ENCODE assay signal across 8 mouse cellular contexts in the genomic region with DNA sequence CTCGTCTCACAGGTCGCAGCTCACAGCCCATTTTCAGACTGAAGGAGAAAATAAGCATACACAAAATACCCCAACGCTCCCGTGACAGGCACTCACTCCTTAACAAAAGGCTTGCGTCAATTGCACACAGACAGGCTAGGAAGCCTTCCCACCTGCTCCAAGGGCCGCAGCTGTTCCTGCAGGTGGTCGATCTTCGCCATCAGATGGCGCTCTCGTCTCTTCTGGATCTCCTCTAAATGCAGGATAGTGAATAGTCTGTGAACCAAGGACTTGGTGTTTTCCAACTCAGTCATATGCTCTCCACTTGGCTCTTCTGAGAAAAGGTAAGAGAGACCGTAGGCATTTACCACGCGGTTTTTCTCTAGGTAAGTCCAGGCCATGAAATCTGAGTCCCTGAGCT. TPM values are rescaled to one million over a fixed set of nuclear protein-coding genes. Genes with fewer than 3 reads are reported as not detected.
DNase-seq lines count a peak whose midpoint lies in the region; ATAC-seq and TF ChIP-seq lines count a peak whose summit lies in the region.

No protein-coding gene starts in this region.

- no peak overlapping the region for H3K4me2 ChIP-seq in midbrain, embryonic 15.5 days
- H3K4me2 ChIP-seq in stomach, embryonic 15.5 days, result no peak overlapping the region

- TF ChIP-seq POLR2A in testis, adult 2 months (IDR thresholded peaks at IDR 0.05; ENCODE audit: control insufficient read depth, low read depth, low read length), result no peak

- no peaks in the 10 kb centered on the region for H3K36me3 ChIP-seq in testis, adult 2 months (ENCODE audit: control insufficient read depth, insufficient read depth, low read length)
- H3K36me3 ChIP-seq in midbrain, embryonic 15.5 days (replicated peaks), result no peaks in the 10 kb centered on the region
- 0 out of 2 replicates have a peak, but pooled peaks cover 8% of the 10 kb centered on the region for H3K36me3 ChIP-seq in stomach, embryonic 15.5 days

- no peak overlapping the region for H3K27ac ChIP-seq in testis, adult 2 months (ENCODE audit: control insufficient read depth, insufficient read depth, low read depth, low read length)
- no peak overlapping the region for H3K27ac ChIP-seq in midbrain, embryonic 15.5 days
- H3K27ac ChIP-seq in stomach, embryonic 15.5 days, result no peak overlapping the region

- ATAC-seq in midbrain, embryonic 15.5 days (replicated peaks), result peak; percentile 87
- ATAC-seq in stomach, embryonic 15.5 days (ENCODE audit: insufficient read depth, low FRiP score, low read depth), result peak; percentile 56

- WGBS in midbrain, embryonic 15.5 days, result 13% methylated on average over 13 of the region's 13 CpGs
- WGBS in stomach, embryonic 15.5 days, result 16% methylated on average over 13 of the region's 13 CpGs

- peak; percentile 56; the same call in 1 of the 2 replicates for TF ChIP-seq CTCF in testis, adult 2 months (IDR thresholded peaks at IDR 0.05; ENCODE audit: control insufficient read depth, insufficient read depth, insufficient replicate concordance, low read depth, low read length)

- H3K9ac ChIP-seq in midbrain, embryonic 15.5 days, result no peak overlapping the region
- H3K9ac ChIP-seq in stomach, embryonic 15.5 days, result no peak overlapping the region

- H3K4me3 ChIP-seq in testis, adult 2 months (ENCODE audit: control insufficient read depth, low read depth, low read length), result no peak overlapping the region
- H3K4me3 ChIP-seq in midbrain, embryonic 15.5 days, result no peak overlapping the region
- no peak overlapping the region for H3K4me3 ChIP-seq in stomach, embryonic 15.5 days (replicated peaks)

- intact Hi-C loops in left cerebral cortex, postnatal 25 days (cut with DNase I), result loop anchor here (1.0 to 5.0 kb wide), 2 partner anchors 144 to 161 kb away; partner anchors contain the start of gene Sec24b

- H3K9me3 ChIP-seq in midbrain, embryonic 15.5 days, result no peaks in the 10 kb centered on the region
- H3K9me3 ChIP-seq in stomach, embryonic 15.5 days, result no peaks in the 10 kb centered on the region

- DNase-seq in testis, postnatal 14 days (ENCODE audit: low spot score), result no peak
- peak; percentile 53 to 68 for DNase-seq in cerebellum, postnatal 25 days
- peak; percentile 83 to 86 for DNase-seq in frontal cortex, postnatal 36 days (ENCODE audit: low spot score in 2 of 2)
- peak; percentile 72 for DNase-seq in kidney, adult 18-20 months
- peak; percentile 81 to 91 for DNase-seq in left cerebral cortex, postnatal 25 days (ENCODE audit: low spot score in 2 of 2)

- H3K27me3 ChIP-seq in testis, adult 2 months (ENCODE audit: control insufficient read depth, insufficient read depth, low read length), result no peaks in the 10 kb centered on the region
- no peaks in the 10 kb centered on the region for H3K27me3 ChIP-seq in midbrain, embryonic 15.5 days (replicated peaks)
- H3K27me3 ChIP-seq in stomach, embryonic 15.5 days (replicated peaks), result no peaks in the 10 kb centered on the region

- H3K4me1 ChIP-seq in testis, adult 2 months (ENCODE audit: control insufficient read depth, insufficient read depth, low read length), result no peaks in the 10 kb centered on the region
- 0 out of 2 replicates have a peak, but pooled peaks cover 2% of the 10 kb centered on the region for H3K4me1 ChIP-seq in midbrain, embryonic 15.5 days
- H3K4me1 ChIP-seq in stomach, embryonic 15.5 days, result no peaks in the 10 kb centered on the region

RNA-seq across cellular contexts. Expression of gene Casp6, which starts 17.2 kb away (rescaled TPM):
- 15.9 and 17.9 TPM in 2 replicates for polyA plus RNA-seq in testis, adult 2 months (2012; rRNA removed)
- 1 to 10 TPM; 6.0 to 9.7 TPM for total RNA-seq in left cerebral cortex, postnatal 25 days (2021)
- 20.1 and 22.1 TPM in 2 replicates for polyA plus RNA-seq in midbrain, embryonic 15.5 days (2015; fragmentation: Nextera tagmentation; extraction: Ambion mirVana)
- 105 and 115 TPM in 2 replicates for polyA plus RNA-seq in stomach, embryonic 15.5 days (2015; fragmentation: Nextera tagmentation; extraction: Ambion mirVana)

RNA-seq across cellular contexts. Expression of gene Pla2g12a, which starts 40.0 kb away (rescaled TPM):
- 75.4 and 94.8 TPM in 2 replicates for polyA plus RNA-seq in testis, adult 2 months (2012; rRNA removed)
- total RNA-seq in left cerebral cortex, postnatal 25 days (2021), result 10 to 100 TPM; 15.4 to 18.9 TPM
- polyA plus RNA-seq in midbrain, embryonic 15.5 days (2015; fragmentation: Nextera tagmentation; extraction: Ambion mirVana), result 36.7 and 37.4 TPM in 2 replicates
- 72.0 and 74.6 TPM in 2 replicates for polyA plus RNA-seq in stomach, embryonic 15.5 days (2015; fragmentation: Nextera tagmentation; extraction: Ambion mirVana)

RNA-seq across cellular contexts. Expression of gene Mcub, which starts 51.6 kb away (rescaled TPM):
- 2.5 and 3.5 TPM in 2 replicates for polyA plus RNA-seq in testis, adult 2 months (2012; rRNA removed)
- 1 to 10 TPM in 1 of 2 experiments, under 1 TPM in 1; 0.99 to 1.9 TPM for total RNA-seq in left cerebral cortex, postnatal 25 days (2021)
- polyA plus RNA-seq in midbrain, embryonic 15.5 days (2015; fragmentation: Nextera tagmentation; extraction: Ambion mirVana), result 3.9 and 6.3 TPM in 2 replicates
- polyA plus RNA-seq in stomach, embryonic 15.5 days (2015; fragmentation: Nextera tagmentation; extraction: Ambion mirVana), result 4.4 and 5.1 TPM in 2 replicates
